Mouse (Mus musculus) bone marrow macrophage, adult 2 months (primary cell): Measurements from ENCODE around the gene 2310022A10Rik. TPM values are rescaled to one million over a fixed set of nuclear protein-coding genes. Genes with fewer than 3 reads are reported as not detected.
A peak's percentile ranks its signal among the peaks of the same experiment; 100 is the strongest.

Experiments used
- H3K27ac ChIP-seq: 2 replicates; pipeline ENCODE4 v1.5.1; 2012; ENCODE audit warnings: low read depth, low read length; ENCODE audit not compliant: insufficient read depth
- H3K4me1 ChIP-seq: 2 replicates; pipeline ENCODE4 v1.6.1; 2012; ENCODE audit warnings: low read length; ENCODE audit not compliant: control insufficient read depth, insufficient read depth
- H3K4me3 ChIP-seq: 2 replicates; pipeline ENCODE4 v1.5.1; 2012; ENCODE audit warnings: mild to moderate bottlenecking, low read length, moderate library complexity; ENCODE audit not compliant: insufficient read depth
- CTCF ChIP-seq: IDR thresholded peaks from 2 replicates; pipeline ENCODE4 v1.5.1; 2012; ENCODE audit warnings: low read depth, mild to moderate bottlenecking, low read length, moderate library complexity
- POLR2A ChIP-seq: IDR thresholded peaks from 2 replicates; pipeline ENCODE4 v1.6.1; 2012; ENCODE audit warnings: mild to moderate bottlenecking, low read depth, low read length, borderline replicate concordance
- polyA plus RNA-seq: library from polyadenylated mRNA; stranded (reverse); fragments of >200 nt; gene quantifications from 2 replicates; pipeline ENCODE4 v1.2.4, GENCODE M21; 2012; ENCODE audit not compliant: missing spikeins, insufficient read depth, insufficient read length

Gene 2310022A10Rik
- polyA plus RNA-seq, 1 experiment = 59.8 TPM

DNA sequence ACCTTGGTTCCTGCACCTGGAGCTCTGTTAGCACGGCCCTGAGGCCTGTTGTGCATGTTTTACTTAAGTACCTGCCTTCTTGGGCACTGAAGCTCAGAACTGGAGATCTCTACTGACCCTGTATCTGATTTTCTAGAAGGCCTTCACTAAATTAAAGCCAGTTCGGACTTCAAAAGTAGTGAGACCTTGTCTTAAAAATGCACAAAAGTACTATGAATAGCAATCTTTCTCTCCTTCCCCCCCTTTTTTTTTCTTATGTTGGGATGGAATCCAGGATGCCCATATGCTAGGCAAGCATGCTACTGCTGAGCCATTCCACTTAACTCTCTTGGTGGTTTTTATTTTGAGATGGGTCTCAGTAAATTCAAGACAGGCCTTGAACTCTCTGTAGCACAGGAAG lies 49.1 kb downstream of the 2310022A10Rik start:
- Histone ChIP-seq H3K4me1 (peaks cover 56% of the 10 kb centered on the region), H3K27ac (peak overlapping the region; percentile 35; the same call in 1 of the 2 replicates), H3K4me3 (no peak overlapping the region)

DNA sequence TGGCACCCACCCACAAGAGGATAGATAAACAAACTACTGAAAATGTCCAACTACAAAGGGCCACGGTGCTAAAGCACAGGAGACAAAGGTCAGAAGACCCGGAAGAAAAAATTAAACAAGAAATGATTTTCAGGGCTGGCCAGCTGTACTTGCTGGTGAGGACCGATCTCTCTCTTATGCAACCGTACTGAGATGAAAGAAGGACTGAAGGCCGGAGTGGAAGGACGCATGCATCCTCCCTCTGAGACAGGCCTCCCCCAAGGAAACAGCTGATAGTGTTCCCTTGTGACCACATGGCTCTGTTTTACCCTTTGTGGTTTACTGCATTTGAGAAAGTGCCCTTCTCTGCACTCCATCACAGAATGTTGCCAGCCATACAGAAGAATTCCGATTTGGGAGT lies 49.8 kb downstream of the 2310022A10Rik start:
- peaks cover 63% of the 10 kb centered on the region for H3K4me1 ChIP-seq
- TF ChIP-seq CTCF (no peak), POLR2A (no peak)
- no peak overlapping the region for H3K4me3 ChIP-seq
- peak overlapping the region; percentile 35 for H3K27ac ChIP-seq

More for the DNA sequence above, 49.1 kb downstream of the 2310022A10Rik start:
- TF ChIP-seq CTCF = no peak
- TF ChIP-seq POLR2A = no peak

DNA sequence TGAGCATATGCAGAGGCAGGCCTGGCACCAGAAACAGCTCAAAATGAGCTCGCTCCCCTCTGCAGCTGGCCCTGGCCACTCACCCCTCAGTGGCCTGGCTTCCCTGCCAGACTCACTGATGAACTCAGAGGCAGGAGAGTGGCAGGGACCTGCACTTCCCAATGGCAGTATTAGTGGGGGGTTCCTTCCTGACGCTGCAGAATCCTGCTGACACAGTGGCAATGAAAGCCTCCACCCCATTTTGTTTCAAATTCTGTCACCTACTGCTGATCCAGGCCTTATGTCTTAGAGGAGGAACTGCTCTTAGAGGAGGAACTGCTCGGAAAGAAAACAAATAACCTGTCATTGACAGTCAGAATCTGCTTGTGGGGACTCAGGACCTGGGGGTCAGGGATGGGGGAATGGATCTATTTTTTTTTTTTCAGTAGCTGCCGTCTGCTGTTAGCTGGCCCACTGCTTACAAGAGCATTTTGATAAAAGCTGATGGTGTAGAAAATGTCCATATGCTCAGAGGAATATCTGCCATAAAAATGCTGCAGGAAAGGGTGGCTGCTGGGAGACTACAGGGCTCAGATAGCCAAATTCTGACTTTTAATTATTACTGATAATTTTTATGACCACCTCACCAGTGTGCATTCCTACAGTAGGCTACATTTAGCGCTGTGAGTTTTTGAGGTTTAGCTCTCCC lies 51.8 kb downstream of the 2310022A10Rik start:
- Histone ChIP-seq H3K27ac (peak overlapping the region; percentile 75), H3K4me3 (no peak overlapping the region), H3K4me1 (peaks cover 66% of the 10 kb centered on the region)
- TF ChIP-seq POLR2A (no peak), CTCF (no peak)

DNA sequence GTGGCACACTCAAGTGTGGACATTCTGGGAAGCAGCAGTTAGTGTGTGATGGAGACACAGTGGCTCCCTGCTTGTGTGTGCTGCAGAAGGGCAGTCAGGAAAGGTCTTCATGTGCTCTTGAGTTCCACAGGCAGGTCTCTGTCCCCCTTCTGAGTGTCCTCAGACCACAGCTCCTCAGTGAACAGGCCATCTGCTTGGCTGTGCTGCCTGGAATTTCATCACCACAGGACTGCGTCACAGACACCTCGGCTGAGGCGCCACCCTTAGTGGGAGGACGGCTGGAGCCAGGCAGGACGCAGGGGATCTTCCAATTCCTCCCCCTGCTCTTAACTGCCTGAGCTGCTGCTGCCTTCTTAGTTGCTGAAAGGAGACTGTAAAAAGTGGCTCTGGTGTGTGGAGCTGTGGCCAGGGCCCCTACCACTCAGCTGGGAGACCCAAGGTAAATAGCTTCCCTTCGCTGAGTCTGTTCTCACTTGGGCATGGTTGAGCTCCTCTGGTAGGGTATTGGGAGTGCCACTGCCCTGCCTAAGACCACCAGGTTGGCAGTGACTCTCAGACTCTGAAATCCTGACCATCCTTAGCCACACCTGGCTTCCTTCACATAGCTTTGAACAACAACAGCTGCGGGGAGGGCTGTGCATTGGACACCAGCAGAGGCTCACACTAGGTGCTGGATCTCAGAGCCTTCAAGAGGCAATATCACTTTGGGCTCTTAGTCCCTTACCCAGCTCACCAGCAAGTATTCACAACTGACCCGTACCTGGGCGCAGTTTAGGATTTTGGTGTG lies 52.7 kb downstream of the 2310022A10Rik start:
- no peak overlapping the region for H3K4me3 ChIP-seq
- TF ChIP-seq POLR2A (no peak), CTCF (no peak)
- H3K4me1 ChIP-seq = peaks cover 66% of the 10 kb centered on the region
- peak overlapping the region; percentile 46 for H3K27ac ChIP-seq

DNA sequence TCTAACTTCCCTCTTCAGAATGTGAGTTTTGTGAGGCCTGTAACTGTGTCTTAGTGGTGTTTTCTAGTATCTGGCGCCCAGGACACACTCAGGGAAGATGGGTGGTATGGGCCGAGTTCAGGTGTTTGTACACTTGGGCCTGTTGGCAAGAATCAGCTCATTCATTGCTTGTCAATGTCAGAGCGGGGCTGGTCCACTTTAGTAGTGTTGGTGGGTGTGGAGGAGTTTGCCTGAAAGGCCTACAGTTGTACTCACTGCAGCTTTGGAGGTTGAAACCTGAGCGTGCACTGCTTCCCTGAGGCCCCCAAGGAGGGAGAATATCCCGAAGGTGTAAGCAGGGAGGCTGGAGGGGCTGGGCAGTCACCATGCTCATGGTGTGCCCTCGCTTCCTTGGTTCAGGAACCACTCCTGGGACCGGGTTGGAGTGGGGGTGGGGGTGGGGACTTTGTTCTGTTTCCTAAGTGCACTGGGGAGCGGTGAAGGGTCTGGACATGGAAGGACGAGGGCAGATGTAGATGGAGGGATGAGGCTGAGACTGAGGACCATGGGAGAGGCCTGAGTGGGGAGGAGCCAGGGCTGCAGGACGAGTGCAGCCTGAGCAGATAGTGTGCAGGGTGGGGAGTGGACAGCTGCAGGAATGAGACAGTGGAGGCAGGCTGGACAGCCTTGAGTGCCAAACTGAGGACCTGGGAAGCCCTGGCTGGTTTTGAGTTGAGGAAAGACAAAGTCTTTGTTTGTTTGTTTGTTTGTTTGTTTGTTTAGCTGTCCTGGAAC lies 53.6 kb downstream of the 2310022A10Rik start:
- no peak overlapping the region for H3K4me3 ChIP-seq
- H3K27ac ChIP-seq = no peak overlapping the region
- TF ChIP-seq POLR2A = no peak
- TF ChIP-seq CTCF = no peak
- peaks cover 63% of the 10 kb centered on the region for H3K4me1 ChIP-seq

DNA sequence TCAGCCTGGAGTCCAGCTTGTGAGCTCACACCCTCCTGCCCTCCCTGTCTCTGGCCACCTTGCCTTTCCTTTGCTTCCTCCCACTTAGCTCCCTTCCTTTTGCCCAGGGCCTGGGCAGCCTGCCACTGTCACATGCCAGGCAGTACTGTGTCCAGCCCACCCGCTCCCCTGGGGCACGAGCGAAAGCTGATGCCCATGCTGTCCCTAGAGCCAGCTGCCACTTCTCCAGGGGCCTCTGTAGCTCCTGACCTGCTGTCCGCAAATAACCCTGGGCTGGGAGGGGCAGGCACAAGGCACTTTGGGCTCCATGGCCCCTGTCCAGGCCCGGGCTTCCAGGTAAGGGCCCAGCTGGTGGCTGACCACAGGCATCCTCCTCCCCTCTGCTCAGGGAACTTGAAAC lies 54.5 kb downstream of the 2310022A10Rik start:
- TF ChIP-seq POLR2A (no peak), CTCF (no peak)
- H3K4me3 ChIP-seq = no peak overlapping the region
- no peak overlapping the region for H3K27ac ChIP-seq
- peaks cover 54% of the 10 kb centered on the region for H3K4me1 ChIP-seq

DNA sequence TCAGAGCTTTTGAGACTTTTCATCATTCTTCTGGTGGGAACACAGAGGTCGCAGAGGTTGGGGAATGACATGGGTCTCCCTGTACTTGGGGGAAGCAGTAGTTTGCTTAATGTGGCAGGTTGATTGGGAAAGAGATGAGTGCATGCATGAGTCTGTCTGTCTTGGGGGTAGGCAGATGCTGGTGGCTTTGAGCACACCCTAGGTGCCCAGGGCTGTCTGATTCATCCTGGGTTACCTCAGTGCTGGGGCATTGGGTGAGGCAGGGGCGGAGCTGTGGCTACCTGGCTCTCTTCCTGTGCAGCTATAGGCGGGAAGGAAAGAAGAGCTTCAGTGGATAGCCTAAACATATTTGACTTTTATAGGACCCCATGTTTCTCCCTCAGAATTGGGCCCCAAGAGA lies 55.1 kb downstream of the 2310022A10Rik start:
- Histone ChIP-seq H3K4me1 (peaks cover 49% of the 10 kb centered on the region), H3K27ac (no peak overlapping the region), H3K4me3 (no peak overlapping the region)
- no peak for TF ChIP-seq POLR2A
- TF ChIP-seq CTCF = no peak

DNA sequence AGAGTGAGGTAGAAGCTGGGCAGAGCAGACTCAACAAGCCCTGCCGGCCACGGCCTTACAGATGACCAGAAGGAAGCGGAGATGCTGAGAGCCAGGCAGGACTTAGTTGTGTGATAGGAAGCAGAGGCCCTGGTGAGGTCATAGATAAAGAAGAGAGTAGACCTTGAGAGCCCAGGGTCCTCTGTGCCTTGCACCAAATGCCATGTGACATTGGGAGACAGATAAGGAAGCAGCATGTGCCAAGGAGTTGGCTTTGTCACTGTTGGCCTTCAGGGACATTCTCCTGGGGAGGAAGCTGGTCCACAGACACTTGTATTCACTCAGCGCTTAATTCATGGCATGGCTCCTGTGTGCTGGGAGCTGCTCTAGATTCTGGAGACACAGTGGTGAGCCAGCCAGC lies 56.3 kb downstream of the 2310022A10Rik start:
- peaks cover 37% of the 10 kb centered on the region for H3K4me1 ChIP-seq
- TF ChIP-seq CTCF (no peak), POLR2A (no peak)
- no peak overlapping the region for H3K27ac ChIP-seq
- H3K4me3 ChIP-seq = no peak overlapping the region

DNA sequence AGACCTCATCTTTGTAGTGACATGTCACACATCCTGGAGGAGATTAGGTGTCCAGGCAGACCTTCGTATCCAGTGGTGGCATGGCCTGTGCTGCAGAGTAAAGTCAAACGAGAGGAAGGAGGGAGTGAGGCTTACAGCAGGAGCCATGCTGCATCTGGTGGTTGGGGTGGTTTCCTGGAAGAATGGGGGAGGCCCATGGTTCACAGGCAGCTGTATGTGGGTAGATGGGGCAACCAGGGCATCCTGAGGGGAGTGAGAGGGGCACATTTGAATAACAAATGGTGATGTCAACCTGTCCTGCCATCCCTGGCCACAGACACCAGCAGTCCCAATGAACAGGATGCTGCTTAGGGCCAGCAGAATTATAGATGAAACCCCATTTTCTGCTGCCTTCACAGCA lies 56.7 kb downstream of the 2310022A10Rik start:
- H3K4me3 ChIP-seq = no peak overlapping the region
- H3K27ac ChIP-seq = no peak overlapping the region
- peaks cover 34% of the 10 kb centered on the region for H3K4me1 ChIP-seq
- no peak for TF ChIP-seq POLR2A
- TF ChIP-seq CTCF = no peak

DNA sequence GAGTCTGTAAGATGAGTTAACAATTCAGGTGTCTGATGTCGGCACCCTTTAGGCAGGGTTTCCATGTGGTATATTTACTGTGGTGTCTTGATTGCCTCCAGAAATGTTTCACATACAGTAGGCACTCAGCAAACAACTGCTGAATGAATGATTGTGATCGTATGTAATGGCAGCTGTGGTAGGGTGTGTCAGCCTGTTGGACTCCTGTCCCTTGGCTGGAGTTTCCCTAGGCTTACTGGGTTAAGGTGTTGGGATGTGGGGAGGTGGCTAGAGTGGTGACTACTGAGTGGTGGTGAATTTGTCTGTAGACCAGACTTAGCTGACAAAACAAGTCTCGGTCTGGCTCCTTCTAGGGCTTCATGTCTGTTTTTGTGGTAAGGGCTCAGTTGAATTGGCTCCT lies 57.3 kb downstream of the 2310022A10Rik start:
- Histone ChIP-seq H3K4me1 (peaks cover 28% of the 10 kb centered on the region), H3K27ac (no peak overlapping the region), H3K4me3 (no peak overlapping the region)
- TF ChIP-seq POLR2A (no peak), CTCF (no peak)
